8 mouse cellular contexts compared by ENCODE assay signal in genomic region chr12:55492184-55492898, GRCm38 (mm10). TPM values are rescaled to one million over a fixed set of nuclear protein-coding genes. Genes with fewer than 3 reads are reported as not detected.
DNase-seq lines count a peak whose midpoint lies in the region; ATAC-seq and TF ChIP-seq lines count a peak whose summit lies in the region.

Gene Nfkbia (minus strand): TSS chr12:55492647.

- peaks cover 24% of the 10 kb centered on the region for H3K79me3 ChIP-seq in C2C12 (ENCODE audit: low read depth)

- no peak for TF ChIP-seq CTCF in C2C12 (IDR thresholded peaks at IDR 0.05; ENCODE audit: control insufficient read depth, insufficient read depth, insufficient read length)
- TF ChIP-seq CTCF in brain, embryonic 14.5 days (IDR thresholded peaks at IDR 0.05; ENCODE audit: borderline replicate concordance, extremely low read depth, insufficient read depth, insufficient read length), result no peak
- peak; percentile 56 for TF ChIP-seq CTCF in midbrain, postnatal 0 days (IDR thresholded peaks at IDR 0.05)

- H3K4me3 ChIP-seq in C2C12 (ENCODE audit: insufficient read depth, poor library complexity, severe bottlenecking), result peak within 1 kb of the TSS; percentile 80
- H3K4me3 ChIP-seq in heart, embryonic 10.5 days, result peak within 1 kb of the TSS; percentile 82
- H3K4me3 ChIP-seq in kidney, embryonic 15.5 days (replicated peaks), result peak within 1 kb of the TSS; percentile 93
- peak within 1 kb of the TSS; percentile 93 for H3K4me3 ChIP-seq in limb, embryonic 15.5 days
- H3K4me3 ChIP-seq in midbrain, postnatal 0 days (ENCODE audit: low read depth, low read length), result peak within 1 kb of the TSS; percentile 95

- no peaks in the 10 kb centered on the region for H3K9me3 ChIP-seq in heart, embryonic 10.5 days
- H3K9me3 ChIP-seq in kidney, embryonic 15.5 days (replicated peaks), result no peaks in the 10 kb centered on the region
- no peaks in the 10 kb centered on the region for H3K9me3 ChIP-seq in limb, embryonic 15.5 days
- H3K9me3 ChIP-seq in midbrain, postnatal 0 days (ENCODE audit: low read length), result no peaks in the 10 kb centered on the region

- TF ChIP-seq POLR2A in brain, embryonic 14.5 days (IDR thresholded peaks at IDR 0.05; ENCODE audit: borderline replicate concordance, extremely low read depth, insufficient read depth, insufficient read length, poor library complexity, severe bottlenecking), result peak; percentile 93

- H3ac ChIP-seq in C2C12 (ENCODE audit: control insufficient read depth, insufficient read length, low read depth), result peak within 1 kb of the TSS; percentile 94

- DNase-seq in brain, embryonic 14.5 days (ENCODE audit: low read depth), result peak; percentile 94
- DNase-seq in heart, embryonic 10.5 days (ENCODE audit: low spot score), result peak; percentile 95
- peak; percentile 87 for DNase-seq in midbrain, postnatal 0 days (ENCODE audit: low spot score)
- DNase-seq in spleen, postnatal 10 days (ENCODE audit: low spot score in 2 of 2), result peak; percentile 90 to 93

- H3K27me3 ChIP-seq in C2C12 (ENCODE audit: control insufficient read depth, insufficient read depth, insufficient read length), result no peaks in the 10 kb centered on the region
- no peaks in the 10 kb centered on the region for H3K27me3 ChIP-seq in heart, embryonic 10.5 days (ENCODE audit: insufficient read depth, poor library complexity, severe bottlenecking)
- no peaks in the 10 kb centered on the region for H3K27me3 ChIP-seq in kidney, embryonic 15.5 days
- H3K27me3 ChIP-seq in limb, embryonic 15.5 days, result no peaks in the 10 kb centered on the region
- no peaks in the 10 kb centered on the region for H3K27me3 ChIP-seq in midbrain, postnatal 0 days (ENCODE audit: insufficient read depth, low read length)

- H3K4me1 ChIP-seq in heart, embryonic 10.5 days, result peaks cover 36% of the 10 kb centered on the region
- peaks cover 36% of the 10 kb centered on the region for H3K4me1 ChIP-seq in kidney, embryonic 15.5 days
- H3K4me1 ChIP-seq in limb, embryonic 15.5 days, result peaks cover 41% of the 10 kb centered on the region
- peaks cover 4% of the 10 kb centered on the region; the same call in 1 of the 2 replicates for H3K4me1 ChIP-seq in midbrain, postnatal 0 days (ENCODE audit: insufficient read depth, low read length)

- H3K4me2 ChIP-seq in kidney, embryonic 15.5 days, result peak within 1 kb of the TSS; percentile 74
- H3K4me2 ChIP-seq in limb, embryonic 15.5 days, result peak within 1 kb of the TSS; percentile 75
- H3K4me2 ChIP-seq in midbrain, postnatal 0 days (ENCODE audit: low read depth, low read length, poor library complexity, severe bottlenecking), result peak within 1 kb of the TSS; percentile 76

- peaks cover 42% of the 10 kb centered on the region for H3K36me3 ChIP-seq in C2C12 (ENCODE audit: control insufficient read depth, insufficient read depth)
- peaks cover 34% of the 10 kb centered on the region for H3K36me3 ChIP-seq in heart, embryonic 10.5 days
- peaks cover 37% of the 10 kb centered on the region for H3K36me3 ChIP-seq in kidney, embryonic 15.5 days
- H3K36me3 ChIP-seq in limb, embryonic 15.5 days, result peaks cover 40% of the 10 kb centered on the region
- H3K36me3 ChIP-seq in midbrain, postnatal 0 days (ENCODE audit: insufficient read depth, low read length), result peaks cover 20% of the 10 kb centered on the region

- peak within 1 kb of the TSS; percentile 99 for H3K27ac ChIP-seq in heart, embryonic 10.5 days
- peak within 1 kb of the TSS; percentile 100 for H3K27ac ChIP-seq in kidney, embryonic 15.5 days
- peak within 1 kb of the TSS; percentile 100 for H3K27ac ChIP-seq in limb, embryonic 15.5 days
- peak within 1 kb of the TSS; percentile 98 for H3K27ac ChIP-seq in midbrain, postnatal 0 days (ENCODE audit: low read depth, low read length)

- WGBS in heart, embryonic 10.5 days, result under 1% methylated on average over 54 of the region's 58 CpGs
- WGBS in kidney, embryonic 15.5 days, result under 1% methylated on average over 48 of the region's 58 CpGs
- WGBS in limb, embryonic 15.5 days, result under 1% methylated on average over 53 of the region's 58 CpGs
- under 1% methylated on average over 45 of the region's 58 CpGs for WGBS in midbrain, postnatal 0 days

- peak within 1 kb of the TSS; percentile 96 for H3K9ac ChIP-seq in kidney, embryonic 15.5 days
- H3K9ac ChIP-seq in limb, embryonic 15.5 days, result peak within 1 kb of the TSS; percentile 98
- H3K9ac ChIP-seq in midbrain, postnatal 0 days (replicated peaks; ENCODE audit: low read length, poor library complexity, severe bottlenecking), result peak within 1 kb of the TSS; percentile 99

- ATAC-seq in erythroblast, adult 5-6 weeks (replicated peaks; ENCODE audit: low FRiP score, poor library complexity, severe bottlenecking), result peak; percentile 73
- ATAC-seq in kidney, embryonic 15.5 days (replicated peaks; ENCODE audit: low FRiP score), result peak; percentile 91
- peak; percentile 86 for ATAC-seq in limb, embryonic 15.5 days (ENCODE audit: insufficient number of reproducible peaks, low FRiP score, low TSS enrichment, low read depth)
- peak; percentile 89 for ATAC-seq in midbrain, postnatal 0 days (ENCODE audit: low FRiP score)

- H3K79me2 ChIP-seq in C2C12 (ENCODE audit: control insufficient read depth, insufficient read depth), result peaks cover 41% of the 10 kb centered on the region

TF ChIP-seq in C2C12, 6 proteins besides CTCF, POLR2A, EP300 and RAD21:
- TF ChIP-seq MAX (IDR thresholded peaks at IDR 0.05) (no peak), CEBPB (IDR thresholded peaks at IDR 0.05; ENCODE audit: low read depth) (no peak), USF1 (IDR thresholded peaks at IDR 0.05; ENCODE audit: low read depth) (no peak), FOSL1 (IDR thresholded peaks at IDR 0.05; ENCODE audit: insufficient read depth, low read length, poor library complexity, severe bottlenecking) (no peak), MYOD1 (IDR thresholded peaks at IDR 0.05; ENCODE audit: control insufficient read depth, insufficient read length, low read depth) (no peak), MYOG (IDR thresholded peaks at IDR 0.05; ENCODE audit: control insufficient read depth, extremely low read depth, insufficient read length) (no peak)

RNA-seq across cellular contexts. Expression of gene Nfkbia, which starts in this region (rescaled TPM):
- 43.2 TPM for polyA plus RNA-seq in C2C12 (2012; fragmentation: generic; extraction: Trizol)
- 41.0 and 46.0 TPM in 2 replicates for polyA plus RNA-seq in brain, embryonic 14.5 days (2012; rRNA removed)
- total RNA-seq in erythroblast, adult 5-6 weeks (2015; ENCODE audit: low replicate concordance), result 13.4 and 14.8 TPM in 2 replicates
- 14.1 and 20.5 TPM in 2 replicates for total RNA-seq in erythroblast, adult 5-6 weeks (2017; ENCODE audit: low replicate concordance)
- polyA plus RNA-seq in heart, embryonic 10.5 days (2016; fragmentation: Nextera tagmentation; extraction: Ambion mirVana), result 36.8 and 44.2 TPM in 2 replicates
- polyA plus RNA-seq in kidney, embryonic 15.5 days (2015; fragmentation: Nextera tagmentation; extraction: Ambion mirVana), result 78.2 and 80.3 TPM in 2 replicates
- 139 and 155 TPM in 2 replicates for polyA plus RNA-seq in limb, embryonic 15.5 days (2015; fragmentation: Nextera tagmentation; extraction: Ambion mirVana)
- 40.8 and 51.4 TPM in 2 replicates for total RNA-seq in midbrain, postnatal 0 days (2014; rRNA removed)
- 74.6 and 77.3 TPM in 2 replicates for polyA plus RNA-seq in midbrain, postnatal 0 days (2015; fragmentation: Nextera tagmentation; extraction: Ambion mirVana)

Comparison
In these comparisons a context has a peak if more than half of its experiments do, and no peak if none do; other contexts are left out.
1. Peak in every context shown above with its lines: DNase-seq, ATAC-seq, H3K4me3 ChIP-seq and H3K27ac ChIP-seq.